Mouse (Mus musculus) lung, embryonic 14.5 days (tissue): ENCODE data around the gene Sh3bp4. TPM values are rescaled to one million over a fixed set of nuclear protein-coding genes. Genes with fewer than 3 reads are reported as not detected.

Experiments used
- ATAC-seq: fragments of 200-750 bp; cut with Nextera tagmentation; 2 replicates; pipeline ENCODE4 v1.8.0; 2017; ENCODE audit warnings: mild to moderate bottlenecking, moderate TSS enrichment, moderate library complexity; ENCODE audit not compliant: insufficient read depth
- DNase-seq: peaks from one replicate; pipeline ENCODE4 v3.0.0-alpha.2; 2015
- H3K27ac ChIP-seq: fragments of 300-500 bp; sonication (generic); 2 replicates; pipeline ENCODE4 v1.5.1; 2014; ENCODE audit warnings: low read depth, mild to moderate bottlenecking, moderate library complexity
- H3K27me3 ChIP-seq: fragments of 300-500 bp; sonication (generic); 2 replicates; pipeline ENCODE4 v1.6.1; 2014; ENCODE audit warnings: low read length, control low read depth; ENCODE audit not compliant: insufficient read depth
- H3K36me3 ChIP-seq: fragments of 300-500 bp; sonication (generic); 2 replicates; pipeline ENCODE4 v1.6.1; 2014; ENCODE audit warnings: control low read depth; ENCODE audit not compliant: insufficient read depth
- H3K4me1 ChIP-seq: fragments of 300-500 bp; sonication (generic); 2 replicates; pipeline ENCODE4 v1.6.1; 2014; ENCODE audit warnings: antibody characterized with exemption, control low read depth; ENCODE audit not compliant: insufficient read depth
- H3K4me2 ChIP-seq: fragments of 300-500 bp; sonication (generic); 2 replicates; pipeline ENCODE4 v1.6.1; 2014; ENCODE audit warnings: mild to moderate bottlenecking
- H3K4me3 ChIP-seq: fragments of 300-500 bp; sonication (generic); 2 replicates; pipeline ENCODE4 v1.5.1; 2014; ENCODE audit warnings: low read depth, low read length
- H3K9ac ChIP-seq: fragments of 300-500 bp; sonication (generic); 2 replicates; pipeline ENCODE4 v1.6.1; 2014
- H3K9me3 ChIP-seq: fragments of 300-500 bp; sonication (generic); 2 replicates; pipeline ENCODE4 v1.6.1; 2016; ENCODE audit warnings: low read depth, low read length, control low read depth
- CTCF ChIP-seq: IDR thresholded peaks from 2 replicates; pipeline ENCODE4 v1.5.1; 2016; ENCODE audit warnings: antibody characterized with exemption, low read depth
- WGBS: fragments of 180-500 bp; shearing (Covaris S2); extraction: QIAGEN DNeasy Blood & Tissue Kit; methylation state at CpG from one replicate; pipeline ENCODE4 v1.1.7; 2014; 5-methylcytosine and 5-hydroxymethylcytosine counted together
- polyA plus RNA-seq: library from polyadenylated mRNA; unstranded; fragments of >200 nt; fragmentation: Nextera tagmentation; extraction: Ambion mirVana; gene quantifications from 2 replicates; pipeline ENCODE4 v1.2.1, GENCODE M21; 2014

The Sh3bp4 gene
- polyA plus RNA-seq, 1 experiment from 2014 or later: 26.2 TPM

DNA sequence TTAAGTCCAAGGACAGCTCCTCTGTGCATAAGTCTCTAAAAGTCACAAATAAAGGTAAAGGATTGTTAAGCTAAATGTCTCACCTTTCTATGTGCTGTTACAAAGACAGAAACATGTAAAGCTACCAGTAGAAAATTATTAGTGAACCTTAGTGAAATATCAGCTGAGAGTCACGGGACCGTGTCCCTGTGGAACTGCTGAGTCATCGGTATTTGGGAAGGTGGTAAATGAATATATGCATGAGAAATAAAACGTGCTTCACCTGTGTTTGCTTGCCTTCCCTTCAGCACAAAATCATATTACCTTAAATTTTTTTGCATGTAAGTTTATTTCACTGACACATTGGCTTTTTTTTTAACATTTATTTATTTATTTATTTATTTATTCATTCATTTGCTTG is 36.2 kb upstream of the Sh3bp4 start:
- Histone ChIP-seq H3K27me3 (no peaks in the 10 kb centered on the region), H3K4me2 (no peak overlapping the region), H3K27ac (no peak overlapping the region), H3K36me3 (no peaks in the 10 kb centered on the region), H3K4me1 (no peaks in the 10 kb centered on the region; the same call in 1 of the 2 replicates), H3K4me3 (no peak overlapping the region), H3K9me3 (no peaks in the 10 kb centered on the region), H3K9ac (no peak overlapping the region)
- 85% methylated on average over 4 of the region's 4 CpGs for WGBS
- ATAC-seq: no peak
- TF ChIP-seq CTCF: no peak
- no peak for DNase-seq

- no peak overlapping the region for H3K27ac ChIP-seq
- TF ChIP-seq CTCF: no peak
- 69% methylated on average over 5 of the region's 5 CpGs for WGBS
- DNase-seq (no peak), ATAC-seq (no peak)
- H3K27me3 ChIP-seq: no peaks in the 10 kb centered on the region
- H3K36me3 ChIP-seq: no peaks in the 10 kb centered on the region
- H3K4me3 ChIP-seq: no peak overlapping the region
- H3K4me2 ChIP-seq: no peak overlapping the region
- no peaks in the 10 kb centered on the region; the same call in 1 of the 2 replicates for H3K4me1 ChIP-seq
- H3K9ac ChIP-seq: no peak overlapping the region
- H3K9me3 ChIP-seq: no peaks in the 10 kb centered on the region
These were observed 35.1 kb upstream of the Sh3bp4 start for GRCm38 (mm10) chr1:89035115-89035514.

GRCm38 (mm10) chr1:89039836-89040235 is 30.4 kb upstream of the Sh3bp4 start:
- H3K36me3 ChIP-seq: no peaks in the 10 kb centered on the region
- no peak overlapping the region for H3K27ac ChIP-seq
- H3K4me2 ChIP-seq: no peak overlapping the region
- ATAC-seq: no peak
- no peak overlapping the region for H3K4me3 ChIP-seq
- TF ChIP-seq CTCF: no peak
- 30% methylated on average over 2 of the region's 2 CpGs for WGBS
- H3K27me3 ChIP-seq: no peaks in the 10 kb centered on the region
- H3K9me3 ChIP-seq: no peaks in the 10 kb centered on the region
- no peak for DNase-seq
- no peaks in the 10 kb centered on the region for H3K4me1 ChIP-seq
- H3K9ac ChIP-seq: no peak overlapping the region

DNA sequence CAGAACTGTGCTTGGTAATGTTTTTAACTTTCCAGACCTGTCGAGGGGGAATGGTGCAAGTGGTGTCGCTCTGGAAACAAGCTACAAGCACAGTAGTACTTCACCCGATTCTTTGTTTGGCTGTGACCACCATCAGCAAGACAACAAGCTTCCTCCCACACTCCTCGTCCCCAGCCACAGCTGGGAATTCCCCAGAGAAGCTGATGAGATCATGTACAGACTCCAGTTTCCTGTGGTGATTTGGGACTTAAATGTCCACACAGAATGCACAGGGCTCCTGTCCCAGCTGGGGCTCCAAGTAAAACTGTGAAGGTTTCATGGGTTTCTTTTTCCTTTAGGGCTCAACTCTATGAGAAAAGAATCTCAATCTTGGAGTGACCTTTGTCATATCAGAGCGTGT is 28.9 kb upstream of the Sh3bp4 start:
- WGBS: 40% methylated on average over 5 of the region's 5 CpGs
- no peak for TF ChIP-seq CTCF
- 0 out of 2 replicates have a peak overlapping the region, but pooled peaks have one; percentile 3 for H3K27ac ChIP-seq
- H3K4me2 ChIP-seq: no peak overlapping the region
- H3K9ac ChIP-seq: no peak overlapping the region
- H3K27me3 ChIP-seq: no peaks in the 10 kb centered on the region
- peak; percentile 73 for DNase-seq
- ATAC-seq: no peak
- no peaks in the 10 kb centered on the region for H3K9me3 ChIP-seq
- no peak overlapping the region for H3K4me3 ChIP-seq
- no peaks in the 10 kb centered on the region for H3K4me1 ChIP-seq
- no peaks in the 10 kb centered on the region for H3K36me3 ChIP-seq

DNA sequence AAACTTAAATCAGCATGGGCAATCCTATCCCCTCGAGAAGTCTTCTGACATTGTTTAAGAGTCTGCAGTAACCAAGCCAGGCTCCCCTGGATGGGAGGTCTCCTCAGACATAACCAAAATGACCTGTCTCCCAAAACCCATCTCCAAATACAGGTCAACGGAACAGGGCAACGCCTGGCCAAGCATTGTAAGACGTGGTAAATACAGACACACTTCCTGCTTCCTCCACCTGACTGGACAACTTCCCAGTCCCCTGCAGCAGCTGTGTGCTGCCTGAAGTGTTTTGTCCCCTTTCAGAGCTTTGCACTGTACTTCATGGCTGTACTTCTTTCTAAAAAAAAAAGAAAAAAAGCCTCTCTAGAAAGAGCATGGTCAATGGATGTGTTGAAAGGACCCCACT is 28.1 kb upstream of the Sh3bp4 start:
- Histone ChIP-seq H3K4me3 (no peak overlapping the region), H3K27me3 (no peaks in the 10 kb centered on the region), H3K4me2 (no peak overlapping the region), H3K9ac (no peak overlapping the region), H3K27ac (peak overlapping the region; percentile 6; the same call in 1 of the 2 replicates), H3K36me3 (no peaks in the 10 kb centered on the region), H3K9me3 (no peaks in the 10 kb centered on the region), H3K4me1 (no peaks in the 10 kb centered on the region)
- no peak for ATAC-seq
- no peak for DNase-seq
- whole genome bisulfite sequencing: 76% methylated on average over 4 of the region's 4 CpGs
- no peak for TF ChIP-seq CTCF

- no peaks in the 10 kb centered on the region for H3K9me3 ChIP-seq
- H3K27me3 ChIP-seq: no peaks in the 10 kb centered on the region
- no peak for ATAC-seq
- 82% methylated on average over 10 of the region's 10 CpGs for WGBS
- no peak overlapping the region for H3K9ac ChIP-seq
- 0 out of 2 replicates have a peak overlapping the region, but pooled peaks have one; percentile 6 for H3K27ac ChIP-seq
- DNase-seq: no peak
- no peaks in the 10 kb centered on the region for H3K36me3 ChIP-seq
- TF ChIP-seq CTCF: no peak
- H3K4me2 ChIP-seq: no peak overlapping the region
- no peak overlapping the region for H3K4me3 ChIP-seq
- no peaks in the 10 kb centered on the region for H3K4me1 ChIP-seq
These were observed 27.3 kb upstream of the Sh3bp4 start for GRCm38 (mm10) chr1:89042956-89043355.

DNA sequence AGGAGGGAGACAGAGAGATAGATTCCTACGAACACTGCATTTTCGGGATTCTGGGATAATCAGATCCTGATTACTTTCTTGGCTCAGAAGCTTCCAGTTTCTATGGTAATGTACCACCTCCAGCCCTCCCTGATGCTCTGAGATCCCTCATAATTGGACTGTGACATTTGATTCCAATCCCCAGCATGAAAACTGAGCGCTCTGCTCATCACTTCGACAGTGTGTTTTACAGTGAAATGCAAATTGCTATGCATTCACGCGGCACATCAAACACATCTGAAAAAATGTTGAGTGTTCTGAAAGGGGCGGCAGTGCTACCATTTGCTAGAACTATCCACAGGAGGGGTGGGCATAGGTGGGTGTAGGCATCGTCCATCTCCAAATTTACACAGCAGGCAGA is 24.8 kb upstream of the Sh3bp4 start:
- no peak overlapping the region for H3K27ac ChIP-seq
- no peaks in the 10 kb centered on the region for H3K9me3 ChIP-seq
- WGBS: 83% methylated on average over 8 of the region's 8 CpGs
- TF ChIP-seq CTCF: no peak
- no peak overlapping the region for H3K4me2 ChIP-seq
- ATAC-seq (no peak), DNase-seq (no peak)
- H3K4me1 ChIP-seq: no peaks in the 10 kb centered on the region
- no peaks in the 10 kb centered on the region for H3K36me3 ChIP-seq
- no peak overlapping the region for H3K4me3 ChIP-seq
- no peaks in the 10 kb centered on the region for H3K27me3 ChIP-seq
- no peak overlapping the region for H3K9ac ChIP-seq

GRCm38 (mm10) chr1:89049506-89049905 is 20.7 kb upstream of the Sh3bp4 start:
- WGBS: 75% methylated on average over 4 of the region's 4 CpGs
- TF ChIP-seq CTCF: no peak
- Histone ChIP-seq H3K9me3 (no peaks in the 10 kb centered on the region), H3K4me3 (no peak overlapping the region), H3K4me2 (no peak overlapping the region), H3K36me3 (no peaks in the 10 kb centered on the region), H3K27me3 (no peaks in the 10 kb centered on the region), H3K27ac (no peak overlapping the region), H3K4me1 (no peaks in the 10 kb centered on the region), H3K9ac (no peak overlapping the region)
- ATAC-seq (no peak), DNase-seq (no peak)
